Mouse (Mus musculus): Measurements from ENCODE around the gene Mettl7a1. TPM values are rescaled to one million over a fixed set of nuclear protein-coding genes. Genes with fewer than 3 reads are reported as not detected.
"Not testable (repeated sequence)": the region's sequence is repeated elsewhere in the genome, so short reads cannot be mapped to it uniquely, and the experiment has no call there.

Mettl7a1 gene
- polyA plus RNA-seq (2015; fragmentation: Nextera tagmentation; extraction: Ambion mirVana) = 62.9 and 88.1 TPM in 2 replicates

DNA sequence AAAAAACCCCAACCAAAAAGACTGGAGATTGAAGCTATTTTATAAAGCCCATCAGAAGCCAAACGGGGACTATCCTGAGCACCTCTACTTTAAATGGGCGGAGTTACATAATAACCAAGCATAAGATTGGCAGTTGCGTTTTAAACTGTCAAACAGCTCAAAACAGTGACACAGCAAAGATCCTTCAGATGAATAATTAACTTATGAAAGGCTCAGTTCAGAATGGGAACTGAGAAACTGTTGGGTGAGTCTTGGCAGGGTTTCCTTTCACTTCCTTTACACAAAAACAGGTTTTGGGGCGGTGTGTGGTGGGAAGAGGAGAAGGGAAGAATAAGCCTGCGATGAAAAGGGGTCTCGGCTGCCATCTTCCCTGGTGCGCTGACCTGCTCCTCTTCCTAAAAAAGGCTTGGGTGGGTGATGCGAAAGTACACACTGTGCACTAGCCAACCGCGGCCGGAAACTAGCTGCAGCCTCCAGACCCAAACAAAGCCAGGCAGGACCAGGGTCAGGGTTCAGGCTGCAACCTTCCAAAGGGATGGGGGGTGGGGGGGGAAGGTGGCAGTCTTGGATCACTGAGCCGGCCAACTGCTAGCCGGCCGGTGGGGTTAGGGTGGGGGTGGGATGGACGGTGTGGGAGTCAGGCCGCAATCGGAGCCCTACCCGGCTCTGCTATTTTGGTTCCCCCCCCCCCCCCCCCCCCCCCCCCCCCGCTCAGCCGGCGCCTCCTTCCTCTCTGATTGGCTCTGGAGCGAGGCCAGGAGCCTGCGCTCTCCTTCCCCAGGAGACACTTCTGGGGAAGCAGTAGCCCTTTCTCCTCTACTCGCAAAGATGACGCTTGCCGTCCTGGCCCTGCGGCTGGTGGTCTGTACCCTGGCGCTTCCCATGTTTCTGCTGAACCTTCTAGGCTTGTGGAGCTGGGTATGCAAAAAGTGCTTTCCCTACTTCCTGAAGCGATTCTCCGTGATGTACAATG is at the start of gene Mettl7a1:
Gene Mettl7a1, plus strand, starts transcription at position 122 of the 973 bp plus-strand sequence.
- Histone ChIP-seq H3K4me1 (ENCODE audit: insufficient read depth, low read depth, low read length) (no peaks in the 10 kb centered on the region; the same call in 1 of the 2 replicates), H3K4me3 (ENCODE audit: low read depth, low read length) (peak within 1 kb of the TSS; percentile 58), H3K27me3 (replicated peaks; ENCODE audit: insufficient read depth, low read length) (no peaks in the 10 kb centered on the region), H3K36me3 (ENCODE audit: insufficient read depth, low read length) (no peaks in the 10 kb centered on the region), H3K27ac (ENCODE audit: low read length) (peak within 1 kb of the TSS; percentile 92), H3K9ac (replicated peaks; ENCODE audit: low read depth) (peak within 1 kb of the TSS; percentile 47), H3K9me3 (ENCODE audit: low read length) (no peaks in the 10 kb centered on the region), H3K4me2 (replicated peaks; ENCODE audit: low read depth, low read length) (peak within 1 kb of the TSS; percentile 69)
- peak; percentile 71 for ATAC-seq
- TF ChIP-seq EP300 (IDR thresholded peaks at IDR 0.05) = peak; percentile 14; the same call in 1 of the 2 replicates
- no peak for TF ChIP-seq CTCF (IDR thresholded peaks at IDR 0.05)
- DNase-seq (ENCODE audit: low spot score) = peak; percentile 94
- WGBS = 1% methylated on average over 15 of the region's 30 CpGs

DNA sequence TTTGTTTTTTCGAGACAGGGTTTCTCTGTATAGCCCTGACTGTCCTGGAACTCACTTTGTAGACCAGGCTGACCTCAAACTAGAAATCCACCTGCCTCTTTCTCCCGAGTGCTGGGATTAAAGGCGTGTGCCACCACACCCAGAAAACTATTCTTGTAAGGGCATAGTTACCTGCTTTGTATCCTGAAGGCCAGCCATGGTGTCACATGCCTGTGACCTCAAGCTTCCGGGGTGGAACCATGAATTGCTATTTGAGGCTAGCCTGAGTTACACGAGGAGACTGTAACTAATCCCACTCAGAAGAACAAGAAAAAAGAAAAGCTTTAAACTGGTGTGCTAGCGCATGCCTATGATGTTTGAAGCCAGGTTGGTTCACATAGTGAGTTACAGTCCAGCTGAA is 47.6 kb upstream of the Mettl7a1 start:
- DNase-seq (ENCODE audit: low spot score) (no peak), ATAC-seq (no peak)
- Histone ChIP-seq H3K9me3 (ENCODE audit: low read length) (no peaks in the 10 kb centered on the region), H3K27me3 (replicated peaks; ENCODE audit: insufficient read depth, low read length) (no peaks in the 10 kb centered on the region), H3K4me2 (replicated peaks; ENCODE audit: low read depth, low read length) (no peak overlapping the region), H3K4me3 (ENCODE audit: low read depth, low read length) (no peak overlapping the region), H3K27ac (ENCODE audit: low read length) (no peak overlapping the region), H3K4me1 (ENCODE audit: insufficient read depth, low read depth, low read length) (no peaks in the 10 kb centered on the region), H3K9ac (replicated peaks; ENCODE audit: low read depth) (no peak overlapping the region), H3K36me3 (ENCODE audit: insufficient read depth, low read length) (peaks cover 48% of the 10 kb centered on the region)
- TF ChIP-seq EP300 (IDR thresholded peaks at IDR 0.05) (no peak), CTCF (IDR thresholded peaks at IDR 0.05) (no peak)
- WGBS = 80% methylated on average over 6 of the region's 6 CpGs

DNA sequence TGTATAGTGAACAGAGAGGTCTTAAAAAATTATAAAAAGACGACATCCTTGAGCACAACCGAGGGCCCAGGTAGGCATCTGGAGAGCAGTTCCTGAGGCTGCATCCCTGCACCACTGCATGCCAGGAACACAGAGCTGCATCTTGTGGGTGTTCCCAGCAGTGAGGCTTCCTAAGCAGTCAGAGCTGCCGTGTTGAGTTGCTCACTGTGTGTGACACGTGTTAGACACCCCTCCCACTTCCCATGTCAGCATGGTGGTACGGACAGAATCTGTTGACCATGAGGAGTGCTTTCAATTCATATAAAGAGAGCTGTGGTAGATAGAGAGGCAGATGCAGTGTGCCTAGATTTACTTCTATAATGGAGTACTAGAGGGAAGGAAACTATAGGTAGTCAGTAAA is 46.6 kb upstream of the Mettl7a1 start:
- Histone ChIP-seq H3K27me3 (replicated peaks; ENCODE audit: insufficient read depth, low read length) (no peaks in the 10 kb centered on the region), H3K4me1 (ENCODE audit: insufficient read depth, low read depth, low read length) (no peaks in the 10 kb centered on the region), H3K4me3 (ENCODE audit: low read depth, low read length) (no peak overlapping the region), H3K9me3 (ENCODE audit: low read length) (no peaks in the 10 kb centered on the region), H3K9ac (replicated peaks; ENCODE audit: low read depth) (no peak overlapping the region), H3K4me2 (replicated peaks; ENCODE audit: low read depth, low read length) (no peak overlapping the region), H3K36me3 (ENCODE audit: insufficient read depth, low read length) (peaks cover 43% of the 10 kb centered on the region), H3K27ac (ENCODE audit: low read length) (no peak overlapping the region)
- DNase-seq (ENCODE audit: low spot score) (no peak), ATAC-seq (no peak)
- TF ChIP-seq CTCF (IDR thresholded peaks at IDR 0.05) = no peak
- TF ChIP-seq EP300 (IDR thresholded peaks at IDR 0.05) = no peak
- 80% methylated on average over 5 of the region's 5 CpGs for WGBS

DNA sequence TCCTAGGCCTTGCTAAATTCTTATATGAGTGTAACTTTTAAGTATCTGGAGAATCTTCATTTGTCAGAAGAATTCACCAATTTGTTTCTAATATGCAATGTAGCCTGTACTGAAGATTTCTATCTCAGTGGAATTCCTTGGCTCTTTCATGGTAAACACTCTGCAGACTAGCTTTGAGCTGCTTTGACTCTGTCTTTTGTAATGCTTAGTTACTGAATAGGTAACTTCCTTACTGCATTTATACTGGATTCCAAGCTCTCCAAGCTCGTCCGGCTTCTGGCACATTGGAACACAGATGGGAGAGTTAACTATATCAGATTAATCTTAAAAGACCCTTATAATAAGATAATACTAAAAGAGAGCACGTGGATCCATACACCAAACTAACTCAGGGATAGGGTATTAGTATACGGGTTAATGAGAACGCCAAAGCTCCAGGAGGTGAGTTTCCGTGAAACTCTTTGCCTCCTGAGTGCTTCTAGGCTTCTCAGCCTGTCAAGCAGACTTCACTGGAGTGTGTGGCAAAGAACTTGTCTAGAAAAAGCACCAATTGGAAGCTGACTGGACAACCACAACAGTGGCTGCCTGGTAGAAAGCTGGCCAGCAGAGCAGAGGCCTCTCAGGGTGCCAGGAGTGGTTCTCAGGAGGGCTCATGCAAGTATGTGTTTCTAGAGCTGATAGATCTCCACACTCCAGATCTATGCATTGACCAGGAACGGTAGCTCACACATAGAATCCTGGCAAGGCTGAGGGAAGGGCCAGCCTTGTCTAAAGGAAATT is 45.1 kb upstream of the Mettl7a1 start:
- WGBS = 75% methylated on average over 7 of the region's 7 CpGs
- peaks cover 32% of the 10 kb centered on the region for H3K36me3 ChIP-seq (ENCODE audit: insufficient read depth, low read length)
- H3K4me3 ChIP-seq (ENCODE audit: low read depth, low read length) = no peak overlapping the region
- no peaks in the 10 kb centered on the region for H3K9me3 ChIP-seq (ENCODE audit: low read length)
- peak; percentile 68 for DNase-seq (ENCODE audit: low spot score)
- H3K4me1 ChIP-seq (ENCODE audit: insufficient read depth, low read depth, low read length) = no peaks in the 10 kb centered on the region
- H3K9ac ChIP-seq (replicated peaks; ENCODE audit: low read depth) = no peak overlapping the region
- no peak for TF ChIP-seq EP300 (IDR thresholded peaks at IDR 0.05)
- TF ChIP-seq CTCF (IDR thresholded peaks at IDR 0.05) = no peak
- no peak overlapping the region; the same call in 1 of the 2 replicates for H3K27ac ChIP-seq (ENCODE audit: low read length)
- ATAC-seq = peak; percentile 83
- no peak overlapping the region for H3K4me2 ChIP-seq (replicated peaks; ENCODE audit: low read depth, low read length)
- no peaks in the 10 kb centered on the region for H3K27me3 ChIP-seq (replicated peaks; ENCODE audit: insufficient read depth, low read length)

DNA sequence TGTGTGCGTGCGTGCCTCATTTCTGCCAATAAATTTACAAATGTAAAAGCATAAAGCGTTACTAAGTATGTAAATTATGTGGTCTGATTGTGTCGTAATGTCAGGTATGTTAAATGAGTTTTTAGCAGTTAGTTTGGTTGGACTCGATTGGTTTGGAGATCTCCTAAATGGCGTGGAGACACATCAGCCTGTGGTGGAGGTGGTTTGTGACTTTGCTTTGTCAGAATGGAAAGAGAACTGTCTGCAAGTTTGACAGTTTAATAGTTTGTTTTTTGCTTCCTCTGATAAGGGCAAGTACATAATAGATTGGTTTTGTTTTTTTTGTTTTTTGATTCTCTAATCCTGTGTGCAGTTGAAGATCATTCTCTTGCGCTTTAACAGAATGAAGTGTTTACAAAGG is 43.6 kb upstream of the Mettl7a1 start:
- not testable (repeated sequence) for ATAC-seq; H3K4me2 ChIP-seq (replicated peaks; ENCODE audit: low read depth, low read length); H3K27me3 ChIP-seq (replicated peaks; ENCODE audit: insufficient read depth, low read length); H3K9ac ChIP-seq (replicated peaks; ENCODE audit: low read depth); DNase-seq (ENCODE audit: low spot score); H3K9me3 ChIP-seq (ENCODE audit: low read length); H3K4me3 ChIP-seq (ENCODE audit: low read depth, low read length); H3K27ac ChIP-seq (ENCODE audit: low read length); H3K4me1 ChIP-seq (ENCODE audit: insufficient read depth, low read depth, low read length)
- peaks cover 20% of the 10 kb centered on the region; the same call in 1 of the 2 replicates for H3K36me3 ChIP-seq (ENCODE audit: insufficient read depth, low read length)
- WGBS = 79% methylated on average over 5 of the region's 7 CpGs

Measured in lung, postnatal 0 days (tissue).